Mouse (Mus musculus) activated CD4-positive, CD25-positive, alpha-beta regulatory T cell, adult 4 months (primary cell): Measurements from ENCODE around the gene Arsk. TPM values are rescaled to one million over a fixed set of nuclear protein-coding genes. Genes with fewer than 3 reads are reported as not detected.

Experiments
- ATAC-seq: one replicate; pipeline ENCODE4 v1.8.0; 2017
- polyA plus RNA-seq, 2 experiments: library from polyadenylated mRNA; unstranded; fragments of 100-300 nt; shearing (Covaris generic); gene quantifications; one replicate each; pipeline ENCODE4 v1.2.1; 2017

The Arsk gene
- 1 to 10 TPM; 4.7 to 10.0 TPM for polyA plus RNA-seq

GRCm38 (mm10) chr13:76098493-76099303 lies at the start of gene Arsk, which contains the start of gene Ttc37:
Gene Arsk, minus strand, starts transcription at chr13:76098660.
Gene Ttc37, plus strand, starts transcription at chr13:76098734.
- ATAC-seq: peak; percentile 93

GRCm38 (mm10) chr13:76141117-76141808 lies 42.8 kb upstream of the Arsk start:
- ATAC-seq: no peak

GRCm38 (mm10) chr13:76138862-76139261 lies 40.4 kb upstream of the Arsk start:
- peak; percentile 75 for ATAC-seq

GRCm38 (mm10) chr13:76132415-76132814 lies 34.0 kb upstream of the Arsk start:
- peak; percentile 47 for ATAC-seq

GRCm38 (mm10) chr13:76128799-76129198 lies 30.3 kb upstream of the Arsk start:
- peak; percentile 68 for ATAC-seq

GRCm38 (mm10) chr13:76109069-76109824 lies 10.8 kb upstream of the Arsk start:
- ATAC-seq: no peak

GRCm38 (mm10) chr13:76101989-76102388 lies 3.5 kb upstream of the Arsk start:
- ATAC-seq: no peak

- ATAC-seq: peak; percentile 20
Measured at GRCm38 (mm10) chr13:76098116-76098492, 356 bp downstream of the Arsk start.

- no peak for ATAC-seq
Measured at GRCm38 (mm10) chr13:76074323-76074722, 24.1 kb downstream of the Arsk start.

GRCm38 (mm10) chr13:76064363-76064945 lies 34.0 kb downstream of the Arsk start:
- no peak for ATAC-seq

GRCm38 (mm10) chr13:76063548-76063947 lies 34.9 kb downstream of the Arsk start:
- no peak for ATAC-seq

GRCm38 (mm10) chr13:76062569-76062968 lies 35.9 kb downstream of the Arsk start:
- ATAC-seq: no peak

- no peak for ATAC-seq
Measured at GRCm38 (mm10) chr13:76062126-76062525, 36.3 kb downstream of the Arsk start.

- no peak for ATAC-seq
Measured at GRCm38 (mm10) chr13:76059591-76059990, 38.9 kb downstream of the Arsk start.

- ATAC-seq: no peak
Measured at GRCm38 (mm10) chr13:76057267-76058069, 41.0 kb downstream of the Arsk start.

GRCm38 (mm10) chr13:76056896-76057266 lies 41.6 kb downstream of the Arsk start, which contains the start of gene Gpr150:
Gene Gpr150, minus strand, starts transcription at chr13:76056996.
- ATAC-seq: no peak

- ATAC-seq: peak; percentile 65
Measured at GRCm38 (mm10) chr13:76056261-76056724, 42.2 kb downstream of the Arsk start.

GRCm38 (mm10) chr13:76055391-76056232 lies 42.8 kb downstream of the Arsk start:
- no peak for ATAC-seq

GRCm38 (mm10) chr13:76044971-76045370 lies 53.5 kb downstream of the Arsk start:
- no peak for ATAC-seq

GRCm38 (mm10) chr13:76042455-76042854 lies 56.0 kb downstream of the Arsk start:
- no peak for ATAC-seq

GRCm38 (mm10) chr13:76024588-76024987 lies 73.9 kb downstream of the Arsk start:
- no peak for ATAC-seq
